Mouse (Mus musculus): ENCODE measurements around the gene Hacd1. TPM values are rescaled to one million over a fixed set of nuclear protein-coding genes. Genes with fewer than 3 reads are reported as not detected.

The Hacd1 gene
- polyA plus RNA-seq (2014; fragmentation: Illumina TruSeq; extraction: RNeasy Lipid Tissue Mini Kit (QIAGEN cat#74804)): 57.4 TPM

GRCm38 (mm10) chr2:14055566-14056331, at the start of gene Hacd1:
Hacd1 (minus strand) TSS chr2:14056135.

GRCm38 (mm10) chr2:14073362-14074220, 17.7 kb upstream of the Hacd1 start, which contains the start of gene Stam:
Stam (plus strand) TSS chr2:14074098.

Other genes starting within 250 kb of the Hacd1 start
- 149 TPM for gene Stam, start 18.0 kb upstream of the Hacd1 start, polyA plus RNA-seq (2014; fragmentation: Illumina TruSeq; extraction: RNeasy Lipid Tissue Mini Kit (QIAGEN cat#74804))
- 0.20 TPM for gene Tmem236, start 118.4 kb upstream of the Hacd1 start, polyA plus RNA-seq (2014; fragmentation: Illumina TruSeq; extraction: RNeasy Lipid Tissue Mini Kit (QIAGEN cat#74804))
- gene Mrc1, start 173.3 kb upstream of the Hacd1 start, polyA plus RNA-seq (2014; fragmentation: Illumina TruSeq; extraction: RNeasy Lipid Tissue Mini Kit (QIAGEN cat#74804)): 53.9 TPM